Mouse (Mus musculus) embryonic facial prominence, embryonic 12.5 days (tissue): ENCODE data around the gene Ncf4. TPM values are rescaled to one million over a fixed set of nuclear protein-coding genes. Genes with fewer than 3 reads are reported as not detected.
"Not testable (repeated sequence)": the region's sequence is repeated elsewhere in the genome, so short reads cannot be mapped to it uniquely, and the experiment has no call there.

Source experiments
- ATAC-seq: fragments of 200-750 bp; cut with Nextera tagmentation; 2 replicates; pipeline ENCODE4 v1.8.0; 2017; ENCODE audit not compliant: insufficient number of reproducible peaks, insufficient read depth, low FRiP score, low TSS enrichment
- H3K27ac ChIP-seq: fragments of 300-500 bp; sonication (generic); 2 replicates; pipeline ENCODE4 v1.5.1; 2016; ENCODE audit warnings: mild to moderate bottlenecking
- H3K27me3 ChIP-seq: fragments of 300-500 bp; sonication (generic); 2 replicates; pipeline ENCODE4 v1.6.1; 2016; ENCODE audit warnings: mild to moderate bottlenecking, moderate library complexity
- H3K36me3 ChIP-seq: fragments of 300-500 bp; sonication (generic); 2 replicates; pipeline ENCODE4 v1.6.1; 2016; ENCODE audit warnings: mild to moderate bottlenecking
- H3K4me1 ChIP-seq: fragments of 300-500 bp; sonication (generic); 2 replicates; pipeline ENCODE4 v1.6.1; 2016
- H3K4me2 ChIP-seq: fragments of 300-500 bp; sonication (generic); replicated peaks from 2 replicates; pipeline ENCODE4 v1.6.1; 2016; ENCODE audit warnings: mild to moderate bottlenecking, moderate library complexity
- H3K4me3 ChIP-seq: fragments of 300-500 bp; sonication (generic); 2 replicates; pipeline ENCODE4 v1.5.1; 2016; ENCODE audit warnings: mild to moderate bottlenecking
- H3K9ac ChIP-seq: fragments of 300-500 bp; sonication (generic); 2 replicates; pipeline ENCODE4 v1.6.1; 2016; ENCODE audit warnings: mild to moderate bottlenecking, moderate library complexity
- H3K9me3 ChIP-seq: fragments of 300-500 bp; sonication (generic); 2 replicates; pipeline ENCODE4 v1.6.1; 2016; ENCODE audit warnings: mild to moderate bottlenecking, moderate library complexity
- WGBS: fragments of 180-500 bp; shearing (Covaris S2); methylation state at CpG from one replicate; pipeline ENCODE4 v1.1.7; 2016; 5-methylcytosine and 5-hydroxymethylcytosine counted together
- polyA plus RNA-seq: library from polyadenylated mRNA; unstranded; fragments of >200 nt; fragmentation: Nextera tagmentation; extraction: Ambion mirVana; gene quantifications from 2 replicates; pipeline ENCODE4 v1.2.1, GENCODE M21; 2016

Ncf4 gene
- polyA plus RNA-seq, 1 experiment from 2014 or later, result 5.8 TPM

DNA sequence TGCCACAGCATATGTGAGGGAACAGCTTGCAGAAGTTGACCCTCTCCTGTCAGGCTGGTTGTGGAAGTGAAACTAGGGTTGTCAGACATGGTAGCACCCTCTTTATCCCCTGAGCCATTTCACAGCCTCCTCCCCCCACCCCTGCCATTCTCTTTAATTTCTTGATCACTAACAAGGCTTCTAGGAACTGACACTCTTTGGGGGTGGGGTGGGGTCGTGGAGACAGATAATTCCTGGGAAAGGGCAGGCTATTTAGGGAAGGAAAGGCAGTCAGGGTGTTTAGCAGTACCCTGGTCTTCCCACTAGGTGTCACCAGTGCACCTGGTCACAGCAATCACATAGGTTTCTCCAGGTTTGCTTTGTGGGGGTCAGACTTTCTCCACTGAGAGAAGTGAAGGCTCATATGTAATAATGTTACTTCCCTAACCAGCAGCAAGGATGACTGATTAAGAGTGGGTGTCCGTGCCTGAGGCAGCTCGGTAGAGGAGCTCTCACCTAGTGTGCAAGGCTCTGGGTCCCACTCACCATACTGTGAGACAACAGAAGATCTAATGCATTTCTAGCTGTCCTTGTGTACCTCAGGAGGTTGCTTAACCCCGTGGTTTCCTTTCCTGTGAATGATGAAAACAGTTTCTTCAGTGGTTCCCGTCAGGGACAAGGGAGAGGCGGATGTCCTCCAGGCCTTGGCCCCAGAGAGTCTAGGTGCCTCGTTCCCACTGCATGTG lies 12.9 kb downstream of the Ncf4 start:
- no peak overlapping the region for H3K4me2 ChIP-seq
- WGBS, result 37% methylated on average over 7 of the region's 7 CpGs
- peaks cover 25% of the 10 kb centered on the region for H3K27me3 ChIP-seq
- H3K9ac ChIP-seq, result no peak overlapping the region
- no peaks in the 10 kb centered on the region for H3K9me3 ChIP-seq
- H3K4me1 ChIP-seq, result no peaks in the 10 kb centered on the region
- no peaks in the 10 kb centered on the region for H3K36me3 ChIP-seq
- no peak for ATAC-seq
- no peak overlapping the region for H3K4me3 ChIP-seq
- H3K27ac ChIP-seq, result no peak overlapping the region

DNA sequence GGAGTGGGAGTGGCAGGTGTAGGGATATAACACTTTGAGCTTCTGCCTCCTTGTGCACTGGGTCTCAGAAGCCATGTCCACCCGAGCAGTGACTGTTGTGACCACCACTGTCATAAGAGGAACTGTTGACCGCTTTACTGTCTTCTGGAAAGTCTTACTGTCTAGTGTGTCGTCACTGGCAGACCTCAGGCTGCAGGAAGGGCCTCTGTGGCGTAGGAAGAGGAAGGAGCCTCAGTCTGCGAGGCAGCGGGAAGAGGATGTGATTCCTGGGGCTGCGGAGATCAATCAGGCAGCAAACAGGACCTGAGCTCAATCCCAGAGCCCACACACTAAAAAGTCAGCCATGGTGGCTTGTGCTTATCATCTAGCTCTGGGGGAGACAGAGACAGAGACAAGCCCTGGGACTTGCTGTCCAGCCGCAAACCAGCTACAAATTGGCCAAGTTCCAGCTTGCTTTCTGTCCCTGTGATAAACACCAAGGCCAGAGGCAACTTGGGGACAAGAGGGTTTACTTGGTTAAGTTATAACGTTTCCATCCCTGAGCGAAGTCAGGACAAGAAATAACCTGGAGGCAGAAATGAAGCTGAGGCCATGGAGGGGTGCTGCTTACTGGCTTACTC lies 13.8 kb downstream of the Ncf4 start:
- no peak overlapping the region for H3K27ac ChIP-seq
- 75% methylated on average over 10 of the region's 10 CpGs for WGBS
- no peaks in the 10 kb centered on the region for H3K9me3 ChIP-seq
- H3K9ac ChIP-seq, result no peak overlapping the region
- H3K27me3 ChIP-seq, result peaks cover 23% of the 10 kb centered on the region
- H3K4me3 ChIP-seq, result no peak overlapping the region
- ATAC-seq, result no peak
- no peak overlapping the region for H3K4me2 ChIP-seq
- no peaks in the 10 kb centered on the region for H3K4me1 ChIP-seq
- H3K36me3 ChIP-seq, result no peaks in the 10 kb centered on the region

DNA sequence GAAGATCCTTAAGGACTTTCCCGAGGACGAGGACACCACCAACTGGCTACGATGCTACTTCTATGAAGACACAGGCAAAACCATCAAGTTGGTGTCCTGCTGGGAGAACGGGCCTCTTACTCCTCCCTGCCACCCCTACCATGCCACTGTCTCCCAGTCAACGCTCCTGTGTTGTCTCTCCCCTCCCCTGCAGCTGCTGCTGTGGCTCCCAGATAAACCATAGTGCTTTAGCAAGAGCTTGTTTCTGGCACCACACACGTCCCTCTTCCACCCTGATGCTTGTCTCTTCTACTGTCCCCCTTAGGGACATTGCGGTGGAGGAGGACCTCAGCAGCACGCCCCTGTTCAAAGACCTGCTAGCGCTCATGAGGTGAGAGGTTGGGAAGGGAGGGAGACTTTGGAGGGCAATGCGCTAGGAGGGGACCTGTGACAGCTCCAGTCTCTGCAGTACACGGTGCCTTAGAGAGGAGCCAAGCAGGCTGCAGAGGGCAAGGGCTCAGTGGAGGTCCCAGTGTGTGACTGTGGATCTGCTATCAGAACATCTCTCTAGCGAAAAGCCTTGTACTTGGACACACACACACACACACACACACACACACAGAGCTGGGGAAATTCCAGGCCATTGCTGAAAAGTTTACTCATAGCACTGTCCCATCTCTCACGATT lies 16.2 kb downstream of the Ncf4 start:
- Histone ChIP-seq H3K9me3 (no peaks in the 10 kb centered on the region), H3K4me1 (no peaks in the 10 kb centered on the region), H3K36me3 (no peaks in the 10 kb centered on the region), H3K27me3 (0 out of 2 replicates have a peak, but pooled peaks cover under 1% of the 10 kb centered on the region), H3K9ac (no peak overlapping the region), H3K27ac (no peak overlapping the region), H3K4me2 (no peak overlapping the region), H3K4me3 (no peak overlapping the region)
- WGBS, result 70% methylated on average over 13 of the region's 13 CpGs
- no peak for ATAC-seq

DNA sequence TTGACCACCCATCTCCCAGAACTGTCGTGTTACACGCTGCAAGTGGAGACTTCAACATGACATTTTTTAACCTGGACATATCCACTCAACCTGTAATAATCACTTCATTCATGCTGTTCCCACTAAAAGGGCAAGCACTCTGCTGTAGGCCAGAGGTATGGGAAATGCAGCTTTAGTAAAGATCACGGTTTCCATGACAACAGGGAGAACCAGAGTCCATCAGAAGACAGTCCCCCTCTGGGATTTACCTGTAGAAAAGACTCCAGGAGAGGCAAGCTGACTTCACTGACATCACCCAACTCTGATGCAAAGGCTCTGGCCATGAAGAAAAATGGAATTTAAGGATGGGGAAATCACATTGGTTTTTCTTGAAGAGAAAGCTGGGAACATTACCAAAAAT lies 18.7 kb downstream of the Ncf4 start:
- no peak for ATAC-seq
- H3K9ac ChIP-seq, result no peak overlapping the region
- H3K36me3 ChIP-seq, result no peaks in the 10 kb centered on the region
- H3K4me2 ChIP-seq, result no peak overlapping the region
- no peaks in the 10 kb centered on the region for H3K27me3 ChIP-seq
- H3K9me3 ChIP-seq, result no peaks in the 10 kb centered on the region
- no peak overlapping the region for H3K27ac ChIP-seq
- H3K4me1 ChIP-seq, result no peaks in the 10 kb centered on the region
- H3K4me3 ChIP-seq, result no peak overlapping the region
- 75% methylated on average over 3 of the region's 3 CpGs for WGBS

DNA sequence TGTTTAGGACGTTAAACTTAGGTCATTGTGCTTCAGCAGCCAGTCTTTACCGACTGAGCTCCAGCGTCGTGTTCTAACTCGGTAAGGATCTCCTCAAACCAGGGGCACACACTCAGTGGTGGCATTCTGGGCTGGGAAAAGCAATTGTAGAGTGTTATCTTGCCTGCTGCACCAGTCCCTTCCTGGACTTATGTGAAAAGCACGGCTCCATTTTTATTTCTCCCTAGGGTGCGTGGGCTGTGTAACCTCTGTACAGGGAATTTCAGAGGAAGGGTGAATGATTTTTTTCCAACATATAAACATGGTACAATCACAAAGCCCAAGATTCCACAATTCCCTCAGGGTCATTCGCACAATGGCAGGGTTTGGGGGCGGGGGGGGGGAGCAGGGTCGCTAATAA lies 22.8 kb downstream of the Ncf4 start:
- H3K4me3 ChIP-seq, result no peak overlapping the region
- no peak overlapping the region for H3K9ac ChIP-seq
- ATAC-seq, result no peak
- H3K4me2 ChIP-seq, result no peak overlapping the region
- no peak overlapping the region for H3K27ac ChIP-seq
- 84% methylated on average over 10 of the region's 10 CpGs for WGBS
- no peaks in the 10 kb centered on the region for H3K27me3 ChIP-seq
- no peaks in the 10 kb centered on the region for H3K36me3 ChIP-seq
- H3K4me1 ChIP-seq, result no peaks in the 10 kb centered on the region
- H3K9me3 ChIP-seq, result no peaks in the 10 kb centered on the region

DNA sequence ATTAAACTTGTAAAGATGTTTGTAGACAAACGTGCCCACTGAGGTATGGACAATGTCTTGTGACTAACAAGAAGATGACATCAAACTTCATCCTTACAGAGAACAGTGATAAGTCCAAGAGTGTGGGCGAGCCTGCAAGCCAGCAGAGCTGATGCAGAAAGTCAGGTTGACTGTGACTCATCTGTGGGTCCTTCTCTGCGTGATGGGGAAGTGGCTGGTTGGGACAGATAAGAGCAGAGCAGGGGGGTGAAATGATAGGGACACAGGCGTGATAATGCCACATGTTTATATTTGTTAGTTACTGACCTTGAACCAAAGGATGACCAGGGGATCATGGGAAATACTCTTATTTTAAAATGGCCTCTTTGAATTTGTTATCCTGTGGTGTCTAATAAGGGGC lies 23.3 kb downstream of the Ncf4 start:
- no peak for ATAC-seq
- Histone ChIP-seq H3K4me1 (no peaks in the 10 kb centered on the region), H3K4me3 (no peak overlapping the region), H3K9ac (no peak overlapping the region), H3K4me2 (no peak overlapping the region), H3K9me3 (no peaks in the 10 kb centered on the region), H3K27me3 (no peaks in the 10 kb centered on the region), H3K27ac (no peak overlapping the region), H3K36me3 (no peaks in the 10 kb centered on the region)
- 76% methylated on average over 4 of the region's 4 CpGs for WGBS

DNA sequence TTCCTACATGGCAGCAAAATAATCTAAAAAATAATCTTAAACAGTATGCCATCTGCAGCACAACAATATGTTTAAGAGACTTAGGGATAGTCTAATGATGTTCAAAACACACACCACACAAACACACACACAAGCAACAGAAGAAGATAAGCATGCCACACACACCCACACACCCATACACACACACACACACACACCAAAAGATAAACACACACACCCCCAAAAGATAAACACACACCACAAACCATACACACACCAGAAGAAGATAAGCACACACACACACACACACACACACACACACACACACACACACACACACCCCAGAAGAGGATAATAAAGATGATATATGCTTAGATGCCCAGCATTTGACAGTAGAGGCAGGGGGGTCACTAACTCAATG lies 26.6 kb downstream of the Ncf4 start:
- Histone ChIP-seq H3K9me3 (no peaks in the 10 kb centered on the region), H3K36me3 (no peaks in the 10 kb centered on the region), H3K27me3 (no peaks in the 10 kb centered on the region), H3K27ac (no peak overlapping the region), H3K4me3 (no peak overlapping the region), H3K4me1 (no peaks in the 10 kb centered on the region), H3K9ac (no peak overlapping the region), H3K4me2 (no peak overlapping the region)
- ATAC-seq, result no peak

DNA sequence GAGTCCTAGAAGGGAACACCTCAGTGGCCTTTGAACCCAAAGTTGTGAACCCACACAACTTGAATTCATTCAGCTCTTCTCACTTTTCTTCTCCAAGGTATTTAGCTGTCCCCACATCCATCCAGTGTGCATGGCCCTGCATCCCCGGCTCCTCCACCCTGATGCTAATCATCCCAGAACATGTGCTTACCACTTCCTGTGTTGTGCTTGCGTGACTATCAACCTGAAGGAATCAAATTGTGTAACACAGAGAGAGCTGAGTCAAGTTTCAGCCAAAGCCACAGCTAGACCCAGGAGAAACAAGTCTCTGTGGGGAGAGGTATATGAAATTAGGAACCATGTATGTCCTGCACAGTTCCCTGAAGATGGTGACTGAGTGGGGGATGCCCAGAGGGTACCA lies 33.7 kb downstream of the Ncf4 start:
- H3K27me3 ChIP-seq, result no peaks in the 10 kb centered on the region
- H3K9me3 ChIP-seq, result no peaks in the 10 kb centered on the region
- no peak for ATAC-seq
- no peak overlapping the region for H3K9ac ChIP-seq
- H3K4me3 ChIP-seq, result no peak overlapping the region
- no peak overlapping the region for H3K27ac ChIP-seq
- H3K4me1 ChIP-seq, result no peaks in the 10 kb centered on the region
- no peak overlapping the region for H3K4me2 ChIP-seq
- WGBS, result 74% methylated on average over 2 of the region's 2 CpGs
- no peaks in the 10 kb centered on the region for H3K36me3 ChIP-seq

DNA sequence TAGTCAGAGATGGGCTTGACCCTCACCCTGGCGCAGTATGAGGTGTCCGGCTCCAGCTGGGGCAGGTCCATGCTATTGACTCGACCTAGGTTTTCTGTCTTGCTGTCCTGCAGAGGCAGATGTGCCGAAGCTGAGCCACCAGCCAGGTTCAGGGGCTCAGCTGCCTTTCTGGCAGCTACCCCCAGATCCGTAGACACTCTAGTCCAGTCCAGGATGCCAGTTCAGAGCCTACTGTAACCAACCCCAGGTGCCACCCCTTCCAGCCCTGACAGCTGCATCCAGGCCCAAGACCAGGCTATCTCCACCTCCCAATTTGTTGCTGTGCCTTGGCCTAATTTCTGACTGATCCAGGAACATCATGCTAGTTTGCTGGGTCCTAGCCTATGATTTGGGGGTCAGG lies 43.3 kb downstream of the Ncf4 start:
- no peak overlapping the region for H3K4me2 ChIP-seq
- 79% methylated on average over 5 of the region's 5 CpGs for WGBS
- no peaks in the 10 kb centered on the region for H3K9me3 ChIP-seq
- no peaks in the 10 kb centered on the region for H3K36me3 ChIP-seq
- ATAC-seq, result no peak
- H3K4me1 ChIP-seq, result no peaks in the 10 kb centered on the region
- no peak overlapping the region for H3K9ac ChIP-seq
- no peak overlapping the region for H3K27ac ChIP-seq
- no peak overlapping the region for H3K4me3 ChIP-seq
- H3K27me3 ChIP-seq, result no peaks in the 10 kb centered on the region

DNA sequence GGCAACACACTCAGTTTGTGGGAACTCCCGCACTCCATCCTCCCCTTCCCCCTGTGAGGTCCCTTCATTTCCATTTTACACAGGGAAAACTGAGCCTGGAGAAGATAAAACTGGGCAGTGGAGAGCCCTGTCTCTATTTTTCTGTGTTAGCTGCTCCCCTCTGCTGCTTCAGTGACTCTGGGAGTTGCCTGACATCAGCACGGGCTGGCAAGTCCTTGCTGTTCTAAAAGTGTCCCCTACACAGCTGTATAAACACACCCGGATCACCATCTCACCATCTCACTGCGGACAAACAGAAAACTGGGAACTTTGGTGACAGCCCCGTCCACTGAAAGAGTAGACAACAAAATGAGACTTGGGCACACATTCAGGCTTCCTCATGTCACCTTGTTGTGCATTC lies 45.2 kb downstream of the Ncf4 start:
- not testable (repeated sequence) for ATAC-seq, H3K9me3 ChIP-seq, H3K4me3 ChIP-seq, H3K27me3 ChIP-seq, H3K4me1 ChIP-seq, H3K9ac ChIP-seq, H3K27ac ChIP-seq, H3K36me3 ChIP-seq, H3K4me2 ChIP-seq
- 53% methylated on average over 5 of the region's 5 CpGs for WGBS

DNA sequence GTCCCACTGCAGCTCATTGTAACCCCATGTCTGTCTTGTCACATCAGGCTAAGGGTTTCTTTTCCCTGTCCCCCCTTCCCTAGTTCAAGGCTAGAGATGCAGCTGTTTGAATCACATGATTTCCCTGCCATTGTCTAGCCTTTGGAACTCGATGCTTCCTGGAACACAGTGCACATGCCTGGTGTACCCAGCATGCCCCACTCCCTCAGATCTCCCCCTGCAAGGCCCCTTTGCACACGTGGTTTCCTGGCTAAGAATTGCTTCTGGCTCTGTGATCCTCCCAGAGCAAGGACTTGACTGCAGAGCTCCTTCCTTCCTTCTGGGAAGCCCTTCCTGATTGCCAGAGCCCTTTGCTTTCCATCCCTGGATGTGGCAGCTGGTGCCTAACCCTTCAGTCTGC lies 48.6 kb downstream of the Ncf4 start:
- not testable (repeated sequence) for H3K27ac ChIP-seq, ATAC-seq, H3K36me3 ChIP-seq, H3K9me3 ChIP-seq, H3K9ac ChIP-seq, H3K27me3 ChIP-seq, H3K4me3 ChIP-seq, H3K4me1 ChIP-seq, H3K4me2 ChIP-seq
- 13% methylated on average over 2 of the region's 2 CpGs for WGBS

DNA sequence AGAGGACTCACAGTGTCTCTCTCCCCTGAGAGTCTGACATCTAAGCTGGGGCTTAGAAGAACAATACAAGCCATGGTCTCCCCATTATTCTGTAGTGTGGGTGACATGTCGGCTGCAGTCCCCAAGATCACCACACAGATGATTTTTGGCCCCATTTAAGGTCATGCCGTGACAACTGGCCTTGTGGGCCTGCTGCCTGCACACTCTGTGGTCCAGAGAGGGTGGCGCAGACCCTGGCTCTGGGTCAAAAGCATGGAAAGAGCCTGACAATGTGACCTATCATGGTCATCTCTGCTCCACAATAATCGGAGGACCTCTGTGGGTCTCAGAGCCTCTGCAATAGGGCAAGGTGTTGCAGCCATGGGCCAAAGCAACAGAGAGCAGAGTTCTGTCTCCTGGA lies 49.1 kb downstream of the Ncf4 start:
- no peak for ATAC-seq
- WGBS, result 84% methylated on average over 4 of the region's 4 CpGs
- H3K27ac ChIP-seq, result no peak overlapping the region
- H3K36me3 ChIP-seq, result no peaks in the 10 kb centered on the region
- no peaks in the 10 kb centered on the region for H3K27me3 ChIP-seq
- H3K4me3 ChIP-seq, result no peak overlapping the region
- no peak overlapping the region for H3K4me2 ChIP-seq
- H3K4me1 ChIP-seq, result no peaks in the 10 kb centered on the region
- H3K9me3 ChIP-seq, result no peaks in the 10 kb centered on the region
- no peak overlapping the region for H3K9ac ChIP-seq
